Mouse (Mus musculus): ENCODE results near the gene Eefsec.

GRCm38 (mm10) chr6:88207403-88208033 is 238.8 kb downstream of the Eefsec start:
- TF ChIP-seq POLR2A (IDR thresholded peaks at IDR 0.05; ENCODE audit: insufficient read depth, low read length) (no peak), CTCF (IDR thresholded peaks at IDR 0.05; ENCODE audit: low read depth, low read length) (no peak)
